19 mouse cellular contexts compared by ENCODE assay signal in the genomic region with DNA sequence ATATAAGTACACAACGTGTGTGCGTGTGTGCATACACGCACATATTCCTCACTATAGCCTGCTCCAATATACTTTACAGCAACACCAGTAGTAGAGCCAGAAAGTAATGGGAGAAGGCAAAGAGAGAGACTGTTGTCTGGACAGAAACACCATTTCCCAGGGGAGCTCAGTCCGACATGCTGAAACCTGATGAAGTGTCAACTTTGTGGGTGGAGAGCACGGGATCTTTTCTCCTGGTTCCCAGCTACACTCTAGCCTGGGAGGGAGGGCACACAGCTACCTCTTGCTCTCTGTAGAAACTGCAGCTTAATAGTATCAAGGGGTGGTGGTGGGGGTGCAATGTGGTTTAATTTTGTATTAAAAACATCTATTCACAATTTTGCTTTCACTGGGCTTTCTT.
"Had no signal": no experiment of that assay in that cellular context is flagged by ENCODE, and none has a peak within 500 bp of the region (broad histone marks: within the 10 kb centered on the region; RNA-seq: fewer than 3 reads in every experiment).

No protein-coding gene starts in this region.

- H3K27me3 ChIP-seq: kidney, embryonic 15.5 days; limb, embryonic 12.5 days; liver, embryonic 13.5 days; midbrain, embryonic 12.5 days; midbrain, embryonic 15.5 days; neural tube, embryonic 12.5 days; neural tube, embryonic 15.5 days had no signal

- H3K4me2 ChIP-seq: kidney, embryonic 15.5 days; limb, embryonic 12.5 days; liver, embryonic 13.5 days; midbrain, embryonic 12.5 days; midbrain, embryonic 15.5 days; neural tube, embryonic 12.5 days; neural tube, embryonic 15.5 days had no signal

- H3K9ac ChIP-seq: kidney, embryonic 15.5 days; limb, embryonic 12.5 days; liver, embryonic 13.5 days; midbrain, embryonic 12.5 days; midbrain, embryonic 15.5 days; neural tube, embryonic 12.5 days; neural tube, embryonic 15.5 days had no signal

- H3K4me1 ChIP-seq: kidney, embryonic 15.5 days; liver, embryonic 13.5 days; midbrain, embryonic 12.5 days; midbrain, embryonic 15.5 days; neural tube, embryonic 12.5 days; neural tube, embryonic 15.5 days had no signal

- H3K27ac ChIP-seq: kidney, embryonic 15.5 days; left cerebral cortex, adult 2 months; limb, embryonic 12.5 days; liver, embryonic 13.5 days; macrophage; midbrain, embryonic 12.5 days; midbrain, embryonic 15.5 days; neural tube, embryonic 12.5 days; neural tube, embryonic 15.5 days had no signal

- H3K36me3 ChIP-seq: kidney, embryonic 15.5 days; limb, embryonic 12.5 days; liver, embryonic 13.5 days; midbrain, embryonic 12.5 days; midbrain, embryonic 15.5 days; neural tube, embryonic 12.5 days; neural tube, embryonic 15.5 days had no signal

- ATAC-seq: midbrain, embryonic 15.5 days had no signal

- H3K4me3 ChIP-seq: kidney, embryonic 15.5 days; left cerebral cortex, adult 2 months; limb, embryonic 12.5 days; liver, embryonic 13.5 days; midbrain, embryonic 12.5 days; midbrain, embryonic 15.5 days; neural tube, embryonic 12.5 days; neural tube, embryonic 15.5 days had no signal

- DNase-seq: kidney, postnatal 10 days; kidney, postnatal 36 days; layer of hippocampus, postnatal 36 days; liver, embryonic 13.5 days; lung, adult 2 months; right cerebral cortex, adult 18-20 months; right cerebral cortex, postnatal 14 days; right cerebral cortex, postnatal 4 days; spleen, adult 18-20 months; thymus, adult 18-20 months; thymus, postnatal 36 days had no signal

- H3K9me3 ChIP-seq: kidney, embryonic 15.5 days; limb, embryonic 12.5 days; liver, embryonic 13.5 days; midbrain, embryonic 12.5 days; midbrain, embryonic 15.5 days; neural tube, embryonic 12.5 days; neural tube, embryonic 15.5 days had no signal
